8 mouse cellular contexts compared by ENCODE assay signal in genomic region chr14:12529961-12530542, GRCm38 (mm10).
A peak's percentile ranks its signal among the peaks of the same experiment; 100 is the strongest.
DNase-seq lines count a peak whose midpoint lies in the region; ATAC-seq and TF ChIP-seq lines count a peak whose summit lies in the region.

No protein-coding gene starts in this region.

- no peaks in the 10 kb centered on the region for H3K4me1 ChIP-seq in E14TG2a.4 (replicated peaks; ENCODE audit: low read depth, low read length)
- H3K4me1 ChIP-seq in hindbrain, embryonic 10.5 days (replicated peaks): peaks cover 4% of the 10 kb centered on the region; the same call in 1 of the 2 replicates
- H3K4me1 ChIP-seq in lung, embryonic 16.5 days (replicated peaks; ENCODE audit: control insufficient read depth, insufficient read depth, low read length): no peaks in the 10 kb centered on the region

- peak; percentile 31; the same call in 1 of the 2 replicates for ATAC-seq in lung, embryonic 16.5 days (ENCODE audit: low read depth)

- TF ChIP-seq CTCF in E14TG2a.4 (conservative IDR thresholded peaks at IDR 0.05; ENCODE audit: low read length): peak; percentile 72

- peak; percentile 35 for DNase-seq in adrenal gland, adult 2 months
- DNase-seq in embryo, embryonic 9.5 days (ENCODE audit: extremely low spot score): peak; percentile 74
- peak; percentile 71 for DNase-seq in hindbrain, embryonic 10.5 days (ENCODE audit: low spot score)
- DNase-seq in layer of hippocampus, adult 11-12 months (ENCODE audit: low spot score): peak; percentile 57
- DNase-seq in right cerebral cortex, postnatal 14 days: peak; percentile 30
- DNase-seq in spleen, adult 12 weeks (ENCODE audit: low spot score): no peak

- no peak overlapping the region for H3K27ac ChIP-seq in hindbrain, embryonic 10.5 days
- H3K27ac ChIP-seq in lung, embryonic 16.5 days (ENCODE audit: low read length): no peak overlapping the region

- H3K36me3 ChIP-seq in E14TG2a.4 (ENCODE audit: insufficient read depth, low read length): no peaks in the 10 kb centered on the region
- H3K36me3 ChIP-seq in hindbrain, embryonic 10.5 days: no peaks in the 10 kb centered on the region
- no peaks in the 10 kb centered on the region for H3K36me3 ChIP-seq in lung, embryonic 16.5 days (ENCODE audit: control insufficient read depth, insufficient read depth, low read length)

- 0 out of 2 replicates have a peak, but pooled peaks cover 6% of the 10 kb centered on the region for H3K27me3 ChIP-seq in E14TG2a.4 (ENCODE audit: insufficient read depth, low read length)
- H3K27me3 ChIP-seq in hindbrain, embryonic 10.5 days (ENCODE audit: insufficient read depth, poor library complexity, severe bottlenecking): peaks cover 27% of the 10 kb centered on the region
- no peaks in the 10 kb centered on the region for H3K27me3 ChIP-seq in lung, embryonic 16.5 days (ENCODE audit: control insufficient read depth, insufficient read depth, low read depth, low read length)

- H3K4me3 ChIP-seq in E14TG2a.4 (replicated peaks; ENCODE audit: low read length): no peak overlapping the region
- H3K4me3 ChIP-seq in hindbrain, embryonic 10.5 days: peak overlapping the region; percentile 18; the same call in 1 of the 2 replicates
- no peak overlapping the region for H3K4me3 ChIP-seq in lung, embryonic 16.5 days (ENCODE audit: low read length)

- no peaks in the 10 kb centered on the region for H3K9me3 ChIP-seq in E14TG2a.4 (ENCODE audit: low read length)
- H3K9me3 ChIP-seq in hindbrain, embryonic 10.5 days: no peaks in the 10 kb centered on the region
- no peaks in the 10 kb centered on the region for H3K9me3 ChIP-seq in lung, embryonic 16.5 days (ENCODE audit: control insufficient read depth, low read length)

- no peak overlapping the region for H3K4me2 ChIP-seq in lung, embryonic 16.5 days (ENCODE audit: low read depth, low read length)

- 13% methylated on average over 11 of the region's 11 CpGs for WGBS in hindbrain, embryonic 10.5 days
- 13% methylated on average over 11 of the region's 11 CpGs for WGBS in lung, embryonic 16.5 days

- no peak overlapping the region for H3K9ac ChIP-seq in lung, embryonic 16.5 days (ENCODE audit: low read length)
